Mouse (Mus musculus) thymus, postnatal 36 days (tissue): Measurements from ENCODE around the gene Mrps15.

Source experiments
- DNase-seq, 2 experiments: peaks; one replicate each; pipeline ENCODE4 v3.0.0; 2022; ENCODE audit warnings: mixed read lengths in 2 of 2

Gene Mrps15

DNA sequence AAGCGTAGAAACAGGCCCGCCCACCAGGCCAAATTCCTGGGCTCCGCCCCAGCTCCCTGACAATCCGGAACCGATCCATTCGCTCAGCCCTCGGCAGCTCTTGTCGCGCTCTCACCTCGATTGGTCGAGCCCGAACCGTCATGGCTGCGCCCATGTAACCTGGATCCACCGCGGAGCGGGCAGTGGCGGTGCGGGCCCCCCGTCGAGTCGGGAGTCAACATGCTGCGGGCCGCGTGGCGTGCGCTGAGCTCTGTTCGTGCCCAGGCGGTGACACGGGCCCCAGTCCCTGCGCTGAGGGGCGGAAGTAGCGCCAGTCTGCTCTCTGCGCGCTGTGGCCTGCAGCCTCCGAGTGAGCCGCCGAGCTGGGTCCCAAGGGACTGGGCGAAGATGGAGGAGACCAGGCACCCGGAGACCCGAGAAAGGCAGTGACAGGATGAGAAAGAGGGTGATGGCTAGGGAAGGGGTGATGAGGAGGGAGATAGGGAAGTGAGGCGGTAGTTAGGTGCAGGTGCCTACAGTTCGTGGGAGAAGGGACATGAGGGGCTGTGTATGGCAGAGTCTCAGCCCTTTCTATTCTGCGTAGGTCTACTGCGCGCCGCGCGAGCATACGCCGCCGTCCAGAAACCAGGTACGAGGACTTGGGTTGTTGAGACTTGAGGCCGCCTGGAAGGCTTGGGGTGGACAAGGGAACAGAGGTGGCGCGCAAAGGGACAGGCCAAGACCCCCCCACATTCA is at the start of gene Mrps15:
Gene Mrps15, plus strand, starts transcription at position 75 of the 735 bp plus-strand sequence.
- DNase-seq = peak; percentile 61 to 69

DNA sequence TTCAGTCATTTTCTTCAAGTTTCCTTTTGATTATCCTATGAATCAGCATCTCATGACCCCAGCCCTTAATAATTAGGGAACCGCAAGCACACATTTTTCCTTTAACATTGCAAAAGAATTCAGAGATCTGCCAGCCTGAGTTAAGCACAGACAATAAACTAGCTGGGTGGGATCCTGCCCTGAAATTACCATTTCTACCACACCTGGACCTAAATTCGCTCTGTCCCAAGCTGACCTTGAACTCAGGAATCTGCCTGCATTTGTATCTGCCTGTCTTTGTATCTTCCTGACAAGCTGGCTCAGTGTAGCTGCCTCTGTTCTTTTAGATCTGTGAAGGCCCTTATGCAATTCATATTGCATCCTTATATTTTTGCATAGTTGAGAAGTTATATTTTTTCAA is 48.9 kb upstream of the Mrps15 start:
- DNase-seq = no peak

DNA sequence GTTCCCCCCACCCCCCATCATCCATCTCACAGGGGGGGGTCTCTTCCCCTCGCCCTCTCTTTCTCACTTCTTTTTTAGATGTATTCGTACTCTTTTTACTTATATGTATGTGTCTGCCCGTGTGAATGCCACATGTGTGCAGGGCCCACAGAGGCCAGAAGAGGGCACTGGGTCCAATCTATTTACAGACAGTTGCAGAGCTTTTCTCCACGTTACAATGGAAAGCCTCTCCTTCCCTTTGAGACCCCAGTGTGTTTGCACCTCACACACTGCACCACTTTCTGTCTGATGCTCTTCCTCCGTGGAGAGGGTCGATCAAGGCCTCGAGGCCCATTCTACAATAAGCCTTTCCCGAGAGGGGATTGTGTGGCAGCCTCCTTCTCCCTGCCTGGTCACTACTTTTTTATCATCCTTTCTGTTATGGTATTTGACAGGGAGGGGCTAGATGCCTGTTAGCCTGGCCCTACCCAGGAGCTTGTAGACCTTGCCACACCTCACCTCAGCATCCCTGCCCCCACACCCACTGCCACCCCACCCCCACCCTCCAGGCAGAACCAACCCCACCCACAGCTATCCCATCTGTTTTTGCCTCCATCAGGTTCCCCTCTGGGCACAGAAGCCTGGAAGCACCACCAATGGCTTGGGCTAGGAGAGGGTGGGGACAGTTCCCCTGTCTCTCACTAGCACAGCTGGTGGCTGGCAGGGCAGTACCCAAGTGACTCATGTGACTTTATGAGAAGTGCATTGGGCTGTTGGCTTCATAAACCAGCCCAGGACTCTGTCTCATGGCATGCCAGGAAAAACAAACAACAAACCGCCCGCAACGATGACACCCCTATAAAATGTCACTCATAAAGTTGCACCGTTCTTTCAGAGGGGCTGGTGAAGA is 45.2 kb upstream of the Mrps15 start:
- DNase-seq = no peak

DNA sequence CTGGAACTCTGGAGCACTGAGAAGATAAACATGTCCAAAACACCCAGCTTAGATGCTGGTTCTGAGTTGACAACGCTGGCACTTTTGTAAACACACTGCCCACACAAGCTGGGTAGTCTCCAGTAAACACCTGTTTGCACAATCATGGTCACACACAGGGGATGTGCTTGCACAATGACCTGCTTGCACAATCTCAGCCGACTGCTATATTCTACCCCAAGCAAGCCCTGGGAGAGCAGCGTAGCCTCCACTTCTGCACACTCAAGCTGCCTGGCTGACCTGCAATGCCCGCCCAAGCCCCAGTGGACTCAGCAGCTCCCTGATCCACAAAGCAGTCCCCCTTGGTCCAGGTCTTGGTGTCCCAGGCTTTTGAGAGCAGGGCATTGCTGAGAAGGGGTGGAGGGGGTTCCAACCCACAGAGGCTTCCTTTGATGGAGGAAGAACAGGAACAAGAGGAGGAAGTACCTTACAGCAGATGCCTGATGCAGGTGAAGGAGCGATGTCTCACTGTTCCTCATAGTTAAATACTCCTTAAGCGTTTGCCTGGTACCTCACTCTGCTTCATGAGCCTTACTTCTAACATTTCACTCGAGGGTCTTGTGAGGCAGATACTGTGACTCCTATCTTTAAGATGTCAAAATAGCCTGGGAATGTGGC is 28.9 kb upstream of the Mrps15 start:
- DNase-seq = no peak

DNA sequence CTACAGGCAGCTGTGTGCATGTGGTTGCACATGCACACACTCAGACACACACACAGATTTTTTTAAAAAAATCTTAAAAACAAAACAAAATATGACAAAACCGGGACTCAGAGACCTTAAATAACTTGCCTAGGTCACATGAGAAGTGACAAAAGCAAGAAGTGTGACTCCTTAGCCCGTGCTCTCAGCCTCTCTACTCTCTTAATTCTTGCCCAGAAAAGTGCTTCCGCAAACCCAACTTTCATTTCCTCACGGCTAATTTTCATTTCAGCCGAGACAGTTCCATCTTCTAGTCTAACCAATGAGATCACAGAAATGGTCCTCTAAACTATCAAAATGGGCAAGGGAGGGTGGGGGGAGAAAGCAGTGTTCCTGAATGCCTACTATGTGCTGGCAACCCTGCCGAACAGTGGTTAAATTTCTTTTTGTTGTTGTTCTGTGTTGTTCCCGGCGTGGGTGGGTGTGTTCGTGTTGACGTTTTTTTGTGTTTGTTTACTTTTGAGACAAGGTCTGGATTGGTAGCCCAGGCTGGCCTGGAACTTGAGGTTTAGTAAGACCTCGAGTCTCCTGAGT is 27.7 kb upstream of the Mrps15 start:
- no peak for DNase-seq

DNA sequence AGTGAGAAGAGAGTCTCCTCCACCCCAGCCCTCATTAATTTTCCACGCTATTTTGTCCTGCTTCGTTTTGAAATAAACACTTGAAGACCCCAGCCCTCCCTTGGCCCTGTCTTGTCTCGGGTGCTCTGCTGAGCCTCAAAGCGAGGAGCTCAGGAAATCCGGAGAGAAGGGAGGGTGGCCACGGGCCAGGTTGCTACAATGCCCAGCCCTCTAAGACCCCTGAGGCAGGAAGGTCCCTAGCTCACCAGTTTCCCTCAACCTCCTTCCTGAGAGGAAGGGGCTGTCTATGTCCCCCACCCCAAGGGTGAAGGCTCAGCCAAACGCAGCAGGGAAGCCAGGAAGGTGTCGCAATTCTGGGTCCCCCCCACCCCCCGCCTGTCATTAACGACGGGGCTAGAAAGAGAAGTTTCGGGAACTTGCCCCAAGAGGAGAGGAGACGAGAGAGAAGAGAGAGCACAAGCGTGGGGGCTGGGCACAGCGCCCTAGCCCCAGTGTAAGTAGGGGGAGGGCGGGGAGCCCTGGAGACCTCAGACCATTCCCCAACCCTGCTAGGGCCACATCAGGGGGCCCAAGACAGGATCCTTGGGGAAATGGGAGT is 22.3 kb upstream of the Mrps15 start, which contains the start of gene Csf3r:
Gene Csf3r, plus strand, starts transcription at position 248 of the 598 bp plus-strand sequence.
- DNase-seq = no peak

DNA sequence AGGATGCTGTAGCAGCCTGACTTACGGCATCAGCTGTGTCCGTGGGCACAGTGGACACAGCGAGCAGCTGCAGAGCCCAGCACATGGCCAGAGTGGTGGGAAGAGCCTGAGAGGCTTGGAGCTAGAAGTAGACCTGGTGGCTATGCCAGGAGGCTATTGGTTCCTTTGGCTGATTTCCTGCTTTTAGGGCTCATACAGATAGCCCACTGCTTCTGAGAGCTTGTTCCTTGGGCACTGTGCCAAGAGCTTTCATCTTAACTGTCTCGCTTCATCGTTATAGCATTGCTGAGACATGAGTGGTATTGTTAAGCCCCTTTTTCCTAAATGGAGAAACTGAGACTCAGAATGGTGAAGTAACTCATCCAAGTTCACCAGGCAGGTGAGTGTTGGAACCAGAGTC is 20.9 kb upstream of the Mrps15 start:
- no peak for DNase-seq

DNA sequence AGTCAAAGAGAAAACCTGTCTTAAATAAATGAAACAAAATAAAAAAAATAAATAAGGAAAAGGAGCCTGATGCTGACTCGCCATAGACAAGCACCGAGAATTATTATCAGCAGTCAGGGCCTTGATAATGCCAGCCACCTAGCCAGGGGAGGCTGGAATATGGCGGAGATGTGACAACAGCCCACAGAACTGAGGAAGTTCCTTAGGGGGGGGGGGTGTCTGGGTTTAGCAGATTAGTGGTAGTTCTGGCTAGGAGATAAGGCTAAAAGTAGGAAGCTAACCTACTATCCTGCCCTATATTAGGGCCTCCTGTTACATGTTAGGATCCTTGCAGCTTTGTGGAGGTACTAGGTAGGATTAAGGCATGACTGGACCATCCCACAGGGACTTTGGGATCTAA is 18.7 kb upstream of the Mrps15 start:
- no peak for DNase-seq

DNA sequence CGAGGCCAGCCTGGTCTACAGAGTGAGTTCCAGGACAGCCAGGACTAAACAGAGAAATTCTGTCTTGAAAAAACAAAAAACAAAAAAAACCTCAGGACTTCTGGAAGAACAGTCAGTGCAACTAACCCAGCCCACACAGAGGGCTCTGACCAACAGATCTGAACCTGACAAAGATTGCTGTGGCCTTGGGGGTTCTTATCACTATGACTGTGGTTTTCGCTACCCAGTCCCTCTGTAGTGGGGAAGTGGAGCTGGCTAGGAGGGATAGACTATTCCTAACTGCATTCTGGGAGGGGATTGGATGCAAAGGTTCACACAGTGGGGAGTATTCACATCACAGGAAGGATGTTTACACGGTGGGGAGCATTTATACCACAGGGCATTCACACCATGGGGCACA is 17.7 kb upstream of the Mrps15 start:
- no peak for DNase-seq

DNA sequence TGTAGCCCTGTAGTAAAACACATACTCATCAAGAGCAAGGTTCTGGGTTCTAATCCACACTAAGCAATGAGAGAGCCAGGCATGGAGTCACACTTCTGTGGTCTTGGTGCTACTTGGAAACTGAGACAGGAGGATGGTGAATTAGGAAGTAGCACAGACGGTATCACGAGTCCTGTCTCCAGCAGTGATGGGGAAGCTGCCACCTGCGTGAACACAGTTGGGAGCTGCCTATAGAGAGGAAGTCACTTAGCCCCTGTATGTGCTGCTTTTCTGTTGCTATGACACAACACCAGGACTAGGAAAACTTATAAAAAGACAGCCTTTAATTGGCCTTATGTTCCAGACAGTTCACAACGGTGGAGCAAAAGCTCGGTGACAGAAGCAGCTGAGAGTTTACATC is 16.0 kb upstream of the Mrps15 start:
- no peak for DNase-seq

DNA sequence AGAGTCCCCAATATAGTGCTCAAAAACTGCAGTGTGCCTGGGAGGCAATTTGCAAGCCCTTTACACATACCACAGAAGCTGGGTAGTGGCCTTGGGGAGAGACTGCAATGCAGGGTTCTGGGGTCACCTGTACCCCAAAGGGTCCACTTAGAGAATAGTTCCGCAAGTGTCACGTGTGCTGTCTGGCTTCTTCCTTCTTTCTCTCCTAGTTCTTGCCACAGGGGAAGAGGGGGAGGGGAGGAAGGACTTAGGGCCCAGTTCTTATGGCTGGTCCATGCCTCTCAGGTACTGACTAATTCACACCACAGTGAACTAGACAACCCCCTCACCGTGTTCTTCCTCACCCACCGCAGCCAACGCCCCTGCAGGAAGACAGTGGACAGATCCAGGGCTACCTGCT is 11.3 kb upstream of the Mrps15 start:
- DNase-seq = no peak

DNA sequence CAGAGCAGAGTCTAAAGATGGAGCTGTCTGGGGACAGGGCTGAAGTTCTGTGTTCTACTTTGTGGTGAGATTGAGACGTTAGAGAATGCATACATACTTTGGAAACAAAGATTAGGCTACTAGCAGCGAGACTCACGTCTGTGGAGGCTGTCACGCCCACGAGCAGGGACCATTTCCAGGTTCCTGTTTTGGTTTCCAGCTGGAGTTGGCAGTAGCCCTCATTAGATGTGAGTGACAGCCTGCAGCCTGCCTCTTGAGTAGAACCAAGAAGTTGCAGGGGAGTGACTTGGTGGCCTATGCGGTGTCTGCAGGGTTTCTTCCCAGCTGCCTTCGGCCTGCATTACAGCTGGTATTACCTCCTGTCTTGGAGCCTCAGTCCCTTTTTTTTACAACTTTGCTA is 4.9 kb downstream of the Mrps15 start:
- no peak for DNase-seq

DNA sequence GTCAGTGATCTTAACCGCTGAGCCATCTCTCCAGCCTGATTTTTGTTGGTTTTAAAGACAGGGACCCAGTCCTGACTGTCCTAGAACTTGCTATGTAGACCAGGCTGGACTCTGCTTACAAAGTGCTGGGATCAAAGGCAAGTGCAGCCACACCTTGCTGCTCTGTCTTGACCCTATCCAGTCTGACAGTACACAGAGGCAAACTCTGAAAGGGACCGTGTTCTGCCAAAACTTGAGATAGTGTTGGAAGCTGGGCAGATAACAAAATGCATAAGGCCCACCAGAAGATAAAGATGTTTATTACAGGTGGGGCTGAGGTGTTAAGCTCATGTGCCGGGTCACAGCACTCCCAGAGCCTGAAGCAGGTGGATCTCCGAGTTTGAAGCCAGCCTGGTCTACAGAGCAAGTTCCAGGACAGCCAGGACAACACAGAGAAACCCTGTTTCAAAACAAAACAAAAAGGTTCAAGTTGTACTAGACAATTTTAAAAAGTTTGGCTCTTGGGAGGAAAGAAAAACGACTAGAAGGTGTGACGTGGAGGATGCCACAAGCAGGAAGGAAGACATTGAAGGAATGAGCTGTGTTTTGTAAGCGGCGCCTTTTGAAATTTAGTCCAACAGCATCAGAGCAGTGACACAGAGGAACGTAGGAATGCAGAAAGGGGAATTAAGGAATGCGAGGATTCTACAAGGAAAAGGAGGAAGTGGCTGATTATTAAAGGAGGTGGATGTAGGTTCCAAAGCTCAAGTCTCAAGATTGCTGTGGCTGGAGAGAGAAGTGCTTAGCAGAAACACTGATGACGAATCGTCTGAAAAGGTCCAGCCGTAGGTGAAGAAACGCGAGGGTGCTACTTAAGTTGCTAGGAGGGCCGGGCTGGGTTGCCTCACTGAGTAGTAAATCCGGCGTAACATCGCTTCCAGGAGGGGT is 10.7 kb downstream of the Mrps15 start:
- DNase-seq = no peak

DNA sequence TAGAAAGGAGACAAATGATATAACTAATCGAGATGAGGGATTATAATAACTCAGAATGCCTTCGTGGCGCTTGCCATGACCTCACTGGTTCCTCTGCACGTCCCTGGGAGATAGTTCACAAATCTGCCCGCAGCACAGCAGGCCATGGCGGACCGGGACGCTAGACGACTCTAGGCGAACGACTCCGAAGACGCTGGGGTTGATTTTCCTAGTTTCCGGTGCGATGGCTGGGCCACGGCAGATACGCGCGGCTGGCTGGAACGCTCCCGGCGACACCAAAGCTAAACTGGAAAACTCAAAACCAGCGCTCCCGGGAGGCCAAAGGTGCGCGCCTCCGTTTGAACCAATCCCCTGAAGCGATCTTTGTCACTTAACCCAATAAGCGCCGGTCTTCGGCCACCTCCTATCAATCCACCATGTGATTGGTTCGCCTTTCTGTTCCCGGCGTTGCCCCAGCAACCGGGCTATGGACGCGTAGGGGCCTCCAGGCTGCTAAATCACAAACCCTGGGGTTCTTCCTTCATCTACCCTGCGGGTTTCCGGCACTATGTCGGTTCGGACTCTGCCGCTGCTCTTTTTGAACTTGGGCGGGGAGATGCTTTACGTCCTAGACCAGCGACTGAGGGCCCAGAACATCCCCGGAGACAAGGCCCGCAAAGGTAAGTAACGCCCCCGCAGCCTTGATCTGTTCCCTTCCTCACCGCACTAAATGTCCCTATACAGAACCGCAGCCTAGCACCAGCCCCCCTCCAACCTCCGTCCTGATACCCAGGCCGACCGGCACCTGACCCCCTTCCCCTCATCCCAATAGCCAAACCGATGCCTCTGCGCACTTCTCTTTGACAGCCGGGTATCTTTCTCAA is 11.6 kb downstream of the Mrps15 start, which contains the start of gene Oscp1:
Gene Oscp1, plus strand, starts transcription at position 432 of the 863 bp plus-strand sequence.
- DNase-seq = peak; percentile 85 to 91

DNA sequence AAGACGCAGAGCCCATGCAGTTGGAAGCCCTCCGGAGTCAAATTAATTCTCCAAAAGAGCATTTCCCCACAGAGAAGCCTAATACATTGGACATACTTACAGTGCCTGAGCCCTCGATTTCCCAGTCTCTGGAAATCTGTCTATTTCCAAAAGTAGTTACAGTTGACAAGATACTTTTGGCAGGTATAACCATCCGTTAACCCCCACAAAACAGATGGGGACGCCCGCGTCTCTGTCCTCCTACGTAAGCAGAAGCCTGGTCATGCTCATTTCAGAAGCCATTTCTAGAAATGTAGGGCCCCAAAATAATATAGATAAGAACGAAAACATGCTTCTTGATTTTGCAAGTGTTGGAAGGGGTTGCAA is 12.3 kb downstream of the Mrps15 start:
- DNase-seq = no peak

DNA sequence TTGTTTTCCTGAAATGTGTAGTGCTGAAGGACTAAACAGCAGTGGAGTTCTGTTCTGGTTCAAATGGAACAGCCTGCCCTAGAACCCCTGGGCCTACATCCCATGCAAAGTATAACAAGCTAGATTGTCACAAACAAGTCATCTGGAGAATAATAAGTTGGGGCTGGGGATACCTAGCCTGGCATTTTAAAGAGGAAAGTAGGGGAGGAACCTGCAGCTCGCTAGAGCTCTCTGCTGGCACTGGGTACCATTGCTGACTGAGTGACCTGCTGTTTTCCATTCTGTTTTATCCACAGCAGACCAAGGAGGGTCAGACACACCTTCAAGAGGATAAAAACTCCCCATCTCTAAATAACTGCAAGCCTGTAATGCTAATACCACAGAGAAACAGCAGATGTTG is 16.1 kb downstream of the Mrps15 start:
- no peak for DNase-seq

DNA sequence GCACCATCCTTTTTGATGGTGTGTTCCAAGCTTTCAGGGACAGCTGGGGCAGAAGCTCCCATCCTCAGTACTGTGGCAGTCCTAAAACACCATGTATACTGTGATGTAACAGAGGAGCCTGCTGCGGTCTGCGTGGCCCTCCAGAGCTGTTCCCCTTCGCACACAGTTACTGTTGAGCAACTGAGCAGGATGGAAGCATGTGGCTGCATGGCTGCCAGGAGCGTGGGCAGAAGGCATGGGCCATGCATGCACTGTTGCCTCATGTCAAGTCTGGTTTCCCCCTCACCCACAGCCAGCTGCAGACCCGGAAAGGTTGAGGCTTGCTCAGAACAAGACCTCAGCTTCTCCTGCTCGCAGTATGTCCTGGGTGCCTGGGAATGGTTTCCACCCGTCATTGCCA is 18.5 kb downstream of the Mrps15 start:
- no peak for DNase-seq

DNA sequence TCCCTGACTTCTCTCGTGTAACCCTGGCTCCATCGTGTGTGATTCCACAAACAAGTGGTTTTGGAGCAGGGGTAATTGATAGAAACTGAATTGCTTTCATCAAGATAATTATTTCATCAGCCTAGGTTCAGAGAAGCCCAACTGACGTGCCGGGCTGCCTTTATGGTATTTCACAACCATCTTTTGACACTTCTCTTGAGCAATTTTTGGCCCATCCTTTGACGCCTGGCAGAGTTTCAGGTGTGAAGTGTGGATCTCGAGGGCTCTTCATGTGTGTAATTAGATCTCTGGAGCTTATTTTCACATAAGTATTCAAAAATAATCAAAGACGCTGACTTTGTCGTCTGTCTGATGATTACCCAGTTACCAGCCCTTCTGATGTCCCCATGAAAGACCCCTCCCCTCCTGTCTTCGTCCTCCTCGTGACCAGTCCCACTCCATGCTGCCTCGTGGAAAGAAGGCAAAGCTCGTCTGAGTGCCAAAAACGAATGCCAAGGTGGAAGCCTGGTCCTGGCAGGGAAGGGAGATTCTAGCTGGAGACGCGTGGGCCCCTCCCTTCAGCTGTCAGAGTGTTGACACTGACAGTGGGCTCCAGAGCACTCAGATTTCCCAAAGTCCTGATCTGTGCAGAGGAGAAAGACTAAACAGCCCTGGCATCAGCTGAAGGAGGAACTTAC is 20.8 kb downstream of the Mrps15 start:
- no peak for DNase-seq

DNA sequence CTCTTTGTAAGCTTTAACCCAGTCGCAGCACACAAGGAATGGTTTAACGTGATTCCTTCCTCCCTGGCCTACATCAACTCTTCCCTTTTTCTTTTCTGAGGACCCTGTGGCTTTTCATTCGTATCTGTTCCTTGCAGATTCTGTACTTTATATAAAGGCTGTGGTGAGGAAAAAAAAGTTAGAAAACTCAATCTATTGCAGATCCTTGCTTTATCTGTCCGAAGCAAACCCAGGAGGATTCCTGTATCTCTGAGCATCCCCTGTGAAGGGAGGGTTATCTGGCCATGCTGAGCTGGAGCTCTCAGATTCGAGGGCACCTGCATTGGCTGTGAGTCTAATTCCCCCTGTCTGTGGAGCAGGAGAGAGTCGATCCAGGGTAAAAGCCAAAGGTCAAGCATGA is 22.1 kb downstream of the Mrps15 start:
- DNase-seq = no peak

DNA sequence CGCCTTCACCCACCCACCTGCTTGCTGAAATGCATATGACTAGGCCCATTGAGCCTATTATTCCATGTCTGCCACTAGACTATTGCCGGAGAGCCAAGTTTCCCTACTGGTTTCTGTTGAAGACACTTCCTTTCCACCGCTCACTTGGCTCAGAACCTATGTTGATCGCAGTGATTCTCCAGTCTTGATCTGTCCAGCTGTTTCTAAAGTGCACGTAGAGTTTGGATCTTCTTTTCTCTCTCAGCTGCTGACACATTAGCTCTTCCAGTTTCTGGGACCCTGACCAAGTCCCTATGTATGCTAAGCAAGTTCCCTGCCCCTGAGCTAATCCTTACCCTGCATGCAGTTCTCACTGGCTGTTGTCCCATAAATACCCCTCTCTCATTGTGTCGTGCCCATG is 31.1 kb downstream of the Mrps15 start:
- no peak for DNase-seq
